Mouse (Mus musculus) midbrain, embryonic 10.5 days (tissue): ENCODE measurements around the gene Kcnn4. TPM values are rescaled to one million over a fixed set of nuclear protein-coding genes. Genes with fewer than 3 reads are reported as not detected.
A peak's percentile ranks its signal among the peaks of the same experiment; 100 is the strongest.

ENCODE experiments used
- DNase-seq: peaks from one replicate; pipeline ENCODE4 v3.0.0-alpha.2; 2017; ENCODE audit warnings: low spot score
- H3K27ac ChIP-seq: fragments of 300-500 bp; sonication (generic); replicated peaks from 2 replicates; pipeline ENCODE4 v1.5.1; 2016; ENCODE audit warnings: mild to moderate bottlenecking
- H3K27me3 ChIP-seq: fragments of 300-500 bp; sonication (generic); 2 replicates; pipeline ENCODE4 v1.6.1; 2016; ENCODE audit warnings: low read depth, mild to moderate bottlenecking; ENCODE audit not compliant: poor library complexity, severe bottlenecking
- H3K36me3 ChIP-seq: fragments of 300-500 bp; sonication (generic); 2 replicates; pipeline ENCODE4 v1.6.1; 2016; ENCODE audit warnings: mild to moderate bottlenecking, moderate library complexity
- H3K4me1 ChIP-seq: fragments of 300-500 bp; sonication (generic); 2 replicates; pipeline ENCODE4 v1.6.1; 2016
- H3K4me3 ChIP-seq: fragments of 300-500 bp; sonication (generic); 2 replicates; pipeline ENCODE4 v1.5.1; 2016; ENCODE audit warnings: mild to moderate bottlenecking, moderate library complexity
- H3K9me3 ChIP-seq: fragments of 300-500 bp; sonication (generic); replicated peaks from 2 replicates; pipeline ENCODE4 v1.6.1; 2016; ENCODE audit warnings: mild to moderate bottlenecking
- WGBS: fragments of 180-500 bp; shearing (Covaris S2); methylation state at CpG from one replicate; pipeline ENCODE4 v1.1.7; 2016; 5-methylcytosine and 5-hydroxymethylcytosine counted together
- microRNA-seq: library from miRNA; unstranded; fragments of <30 nt; microRNA quantifications from one replicate; pipeline ENCODE4, GENCODE M21; 2017
- polyA plus RNA-seq: library from polyadenylated mRNA; unstranded; fragments of >200 nt; fragmentation: Nextera tagmentation; extraction: Ambion mirVana; gene quantifications from 2 replicates; pipeline ENCODE4 v1.2.1, GENCODE M21; 2016

Gene Kcnn4
- polyA plus RNA-seq, 1 experiment from 2014 or later, result 4.0 TPM

DNA sequence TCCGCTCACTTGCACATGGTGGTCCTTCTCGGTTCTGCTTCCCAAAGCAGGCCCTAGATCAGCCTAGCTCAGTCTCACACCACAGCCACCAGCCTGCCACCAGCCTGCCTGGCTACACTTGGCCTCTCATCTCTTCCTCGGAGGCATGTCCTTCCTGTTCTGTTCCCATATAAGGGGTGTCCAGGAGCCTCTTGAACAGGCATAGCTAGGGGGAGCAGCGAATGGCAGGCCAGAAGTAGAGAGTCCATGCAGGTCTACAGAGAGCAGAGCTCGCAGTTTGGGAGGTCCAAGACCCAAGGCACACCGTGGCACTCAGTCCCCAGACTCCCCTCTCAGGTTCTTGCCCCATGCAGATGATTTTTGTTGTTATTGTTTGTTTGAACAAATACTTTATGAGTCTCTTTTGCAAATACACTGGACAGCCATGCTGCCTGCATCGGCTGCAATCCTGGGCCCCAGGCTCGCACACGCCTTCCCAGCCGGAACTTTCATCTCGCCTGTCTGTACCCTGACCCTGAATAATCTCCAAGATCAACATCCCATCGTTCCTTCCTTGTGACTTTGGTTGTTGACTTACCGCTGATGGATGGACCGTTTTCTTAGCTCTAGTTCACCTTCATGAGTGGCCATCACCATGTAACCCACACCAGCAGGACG lies 53.2 kb downstream of the Kcnn4 start:
- peak overlapping the region; percentile 83 for H3K27ac ChIP-seq
- peaks cover 37% of the 10 kb centered on the region for H3K36me3 ChIP-seq
- 93% methylated on average over 15 of the region's 15 CpGs for WGBS
- peaks cover 47% of the 10 kb centered on the region for H3K4me1 ChIP-seq
- no peaks in the 10 kb centered on the region for H3K27me3 ChIP-seq
- no peak for DNase-seq
- H3K9me3 ChIP-seq, result no peaks in the 10 kb centered on the region
- H3K4me3 ChIP-seq, result no peak overlapping the region

DNA sequence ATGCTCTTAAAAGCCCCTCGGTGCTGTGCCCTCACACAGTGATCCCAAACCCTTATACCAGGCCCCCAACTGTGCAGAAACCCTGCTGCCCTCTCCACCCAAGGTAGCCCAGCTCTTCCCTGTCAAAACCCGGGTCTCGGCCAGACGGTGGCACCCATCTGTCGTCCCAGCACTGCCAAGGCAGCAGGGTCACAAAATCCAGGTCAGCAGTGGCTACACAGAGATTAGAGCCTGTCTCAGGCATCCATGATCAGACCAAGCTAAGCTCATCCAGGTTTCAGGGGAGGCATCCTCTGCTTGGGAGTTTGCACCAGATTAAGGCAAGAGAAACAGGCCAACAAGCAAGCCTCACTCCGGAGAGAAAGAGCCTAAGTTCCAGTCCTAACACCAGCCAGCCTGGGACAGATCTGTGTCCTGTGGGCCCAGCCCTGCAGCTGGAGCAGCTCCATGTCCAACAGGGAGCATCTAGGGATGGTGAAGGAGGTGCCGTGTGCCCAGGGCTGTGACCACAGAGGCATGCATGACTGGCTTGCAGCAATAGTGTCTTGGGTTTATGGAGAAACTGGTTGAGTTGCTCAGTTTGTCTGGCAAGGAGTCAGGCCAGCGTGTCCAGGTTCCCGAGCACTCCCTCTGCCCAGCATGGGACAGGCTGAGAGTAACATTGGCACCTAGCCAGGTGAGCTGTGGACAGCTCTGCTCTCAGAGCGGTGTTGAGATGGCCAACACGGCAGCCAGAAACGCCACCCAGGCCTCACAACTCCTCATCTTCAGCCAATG lies 54.1 kb downstream of the Kcnn4 start:
- H3K27ac ChIP-seq, result no peak overlapping the region
- 86% methylated on average over 12 of the region's 12 CpGs for WGBS
- H3K27me3 ChIP-seq, result no peaks in the 10 kb centered on the region
- H3K4me3 ChIP-seq, result no peak overlapping the region
- peaks cover 39% of the 10 kb centered on the region for H3K4me1 ChIP-seq
- peaks cover 37% of the 10 kb centered on the region for H3K36me3 ChIP-seq
- H3K9me3 ChIP-seq, result no peaks in the 10 kb centered on the region
- DNase-seq, result no peak

DNA sequence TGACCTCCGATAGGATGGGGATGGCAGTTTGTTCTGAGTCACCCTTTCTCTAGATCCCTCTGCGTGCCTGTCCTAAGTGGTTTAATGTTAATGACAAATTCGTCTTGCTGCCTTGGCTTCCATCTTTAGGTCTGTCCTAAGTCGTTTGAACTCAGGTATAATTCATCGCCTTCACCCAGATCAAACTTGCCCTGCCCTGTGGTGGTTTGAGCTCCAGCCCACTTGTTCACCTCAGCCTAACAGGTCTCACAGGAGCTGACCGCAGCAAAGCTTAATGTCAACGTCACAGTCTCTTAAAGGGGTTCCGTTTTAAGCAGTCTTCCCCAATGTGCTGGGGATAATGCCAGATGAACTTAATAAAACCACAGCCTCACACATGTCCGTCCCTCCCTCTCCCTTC lies 55.9 kb downstream of the Kcnn4 start:
- 87% methylated on average over 9 of the region's 9 CpGs for WGBS
- Histone ChIP-seq H3K36me3 (peaks cover 26% of the 10 kb centered on the region), H3K9me3 (no peaks in the 10 kb centered on the region)

DNA sequence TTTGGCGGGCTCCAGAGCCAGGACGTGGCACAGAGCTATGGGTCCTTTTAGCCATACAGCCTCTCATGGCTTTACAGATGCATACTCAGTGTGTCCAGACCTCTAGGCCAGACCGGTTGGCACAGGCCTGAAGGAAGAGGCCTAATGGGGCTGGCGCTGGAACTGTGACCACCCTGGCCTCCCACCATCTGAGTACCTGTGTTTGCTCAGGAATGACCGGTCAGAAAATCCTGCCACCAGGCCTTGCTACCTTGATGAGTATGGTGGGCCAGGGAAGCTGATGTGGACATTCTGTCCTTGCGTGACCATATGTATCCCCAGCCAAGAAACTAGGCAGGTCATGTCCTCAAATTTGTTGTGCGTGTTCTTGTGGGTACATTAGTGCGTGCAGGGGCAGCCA lies 57.1 kb downstream of the Kcnn4 start:
- Histone ChIP-seq H3K27ac (no peak overlapping the region), H3K4me1 (peaks cover 11% of the 10 kb centered on the region)
- WGBS, result 95% methylated on average over 8 of the region's 8 CpGs

More for the DNA sequence above, 55.9 kb downstream of the Kcnn4 start:
- H3K4me3 ChIP-seq, result no peak overlapping the region
- H3K27me3 ChIP-seq, result no peaks in the 10 kb centered on the region
- peaks cover 22% of the 10 kb centered on the region for H3K4me1 ChIP-seq
- no peak for DNase-seq
- H3K27ac ChIP-seq, result no peak overlapping the region

DNA sequence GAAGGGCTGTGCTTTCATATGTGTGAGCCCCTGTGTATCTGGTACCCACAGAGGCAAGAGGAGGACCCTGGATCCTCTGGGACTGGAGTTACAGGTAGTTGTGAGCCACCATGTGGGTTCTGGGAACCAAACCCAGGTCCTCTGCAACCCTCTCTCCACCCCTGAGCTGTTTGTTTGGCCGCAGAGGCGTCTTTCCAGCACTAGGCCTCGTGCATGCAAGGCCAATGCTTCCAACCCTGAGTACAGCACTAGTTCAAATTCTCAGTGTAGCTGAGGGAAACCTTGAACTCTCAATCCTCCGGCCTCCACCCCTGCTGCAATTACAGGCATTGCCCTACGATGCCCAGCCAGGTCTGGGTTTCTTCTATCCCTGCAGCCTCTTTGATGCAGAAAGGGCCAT lies 58.7 kb downstream of the Kcnn4 start:
- Histone ChIP-seq H3K9me3 (peaks cover 15% of the 10 kb centered on the region), H3K4me1 (no peaks in the 10 kb centered on the region), H3K27ac (no peak overlapping the region), H3K36me3 (peaks cover 6% of the 10 kb centered on the region; the same call in 1 of the 2 replicates), H3K4me3 (no peak overlapping the region), H3K27me3 (peaks cover 19% of the 10 kb centered on the region)
- WGBS, result 80% methylated on average over 5 of the region's 5 CpGs
- no peak for DNase-seq

More for the DNA sequence above, 57.1 kb downstream of the Kcnn4 start:
- H3K9me3 ChIP-seq, result peaks cover 3% of the 10 kb centered on the region
- no peak for DNase-seq
- peaks cover 18% of the 10 kb centered on the region for H3K36me3 ChIP-seq
- H3K4me3 ChIP-seq, result no peak overlapping the region
- H3K27me3 ChIP-seq, result peaks cover 3% of the 10 kb centered on the region

DNA sequence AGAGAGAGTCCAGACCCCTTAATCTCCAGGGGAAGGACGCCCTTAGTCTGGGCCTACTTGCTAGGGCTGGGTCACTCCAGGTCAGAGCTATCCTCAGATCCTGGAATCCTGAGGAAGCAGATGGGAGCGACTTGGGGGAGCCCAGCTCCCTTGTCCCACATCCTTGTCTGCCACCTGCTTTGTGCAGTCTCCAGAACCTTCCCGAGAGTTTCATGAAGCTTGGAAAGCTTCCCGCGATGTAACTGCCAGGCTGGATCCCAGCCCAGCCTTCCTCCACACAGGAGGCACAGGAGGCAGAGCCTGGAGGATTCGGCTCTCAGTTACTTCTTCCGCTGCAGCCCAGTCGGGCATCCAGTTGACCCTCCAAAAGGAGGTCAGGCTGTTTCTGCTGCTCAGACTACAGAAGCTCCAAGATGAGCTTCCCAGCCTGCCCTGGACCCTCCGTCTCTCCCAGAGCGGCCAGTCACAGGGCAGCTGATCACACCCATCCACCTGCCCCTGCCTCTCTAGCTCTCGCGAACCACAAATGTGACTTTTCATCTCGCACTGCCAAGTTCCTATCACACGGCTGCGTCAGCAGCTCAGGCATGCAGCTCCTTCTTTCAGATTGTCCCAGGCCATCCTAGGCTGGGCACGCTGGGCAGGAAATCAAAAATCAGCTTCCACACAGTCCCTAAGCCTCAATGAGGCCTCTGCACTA lies 59.5 kb downstream of the Kcnn4 start:
- Histone ChIP-seq H3K36me3 (no peaks in the 10 kb centered on the region), H3K27me3 (peaks cover 19% of the 10 kb centered on the region), H3K4me3 (no peak overlapping the region), H3K27ac (peak overlapping the region; percentile 14; the same call in 1 of the 2 replicates), H3K9me3 (peaks cover 15% of the 10 kb centered on the region), H3K4me1 (no peaks in the 10 kb centered on the region)
- no peak for DNase-seq
- 77% methylated on average over 16 of the region's 16 CpGs for WGBS

DNA sequence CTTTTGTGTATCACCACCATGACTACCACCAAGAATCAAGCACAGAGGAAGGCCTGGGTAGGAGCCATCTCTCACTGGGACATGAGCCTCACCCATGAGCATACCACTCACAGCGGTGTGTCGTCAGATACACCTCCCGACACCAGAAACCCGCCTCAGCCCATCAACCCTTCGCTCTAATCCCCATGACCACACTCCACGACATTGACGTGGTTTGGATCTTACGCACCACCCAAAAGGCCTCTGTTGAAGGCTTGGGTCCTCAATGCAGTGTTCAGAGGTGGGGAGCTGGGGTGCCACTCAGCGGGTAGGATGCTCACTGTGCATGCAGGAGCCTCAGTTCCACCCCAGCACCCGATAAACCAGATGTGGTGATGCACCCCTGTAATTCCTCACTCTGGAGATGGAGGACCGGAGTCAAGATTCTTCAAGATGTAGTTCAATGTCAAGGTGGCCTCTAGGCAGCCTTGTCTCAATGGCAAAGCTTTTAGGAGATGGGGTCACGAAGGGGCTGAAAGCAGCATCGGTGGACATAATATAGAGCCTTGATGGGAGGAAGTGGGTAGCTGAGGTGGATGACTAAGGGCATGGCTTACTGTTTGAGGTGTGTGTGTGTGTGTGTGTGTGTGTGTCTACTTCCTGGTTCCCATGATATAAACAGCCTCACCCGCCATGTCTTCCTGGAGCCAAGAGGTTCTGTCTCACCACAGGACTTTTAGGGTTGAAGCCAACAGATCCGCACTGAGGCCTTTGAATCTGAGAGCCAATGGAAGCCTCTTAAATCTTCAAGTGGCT lies 60.7 kb downstream of the Kcnn4 start:
- WGBS, result 93% methylated on average over 15 of the region's 15 CpGs
- Histone ChIP-seq H3K9me3 (peaks cover 15% of the 10 kb centered on the region), H3K27ac (no peak overlapping the region), H3K4me1 (no peaks in the 10 kb centered on the region), H3K27me3 (peaks cover 19% of the 10 kb centered on the region), H3K36me3 (no peaks in the 10 kb centered on the region), H3K4me3 (no peak overlapping the region)
- DNase-seq, result no peak

DNA sequence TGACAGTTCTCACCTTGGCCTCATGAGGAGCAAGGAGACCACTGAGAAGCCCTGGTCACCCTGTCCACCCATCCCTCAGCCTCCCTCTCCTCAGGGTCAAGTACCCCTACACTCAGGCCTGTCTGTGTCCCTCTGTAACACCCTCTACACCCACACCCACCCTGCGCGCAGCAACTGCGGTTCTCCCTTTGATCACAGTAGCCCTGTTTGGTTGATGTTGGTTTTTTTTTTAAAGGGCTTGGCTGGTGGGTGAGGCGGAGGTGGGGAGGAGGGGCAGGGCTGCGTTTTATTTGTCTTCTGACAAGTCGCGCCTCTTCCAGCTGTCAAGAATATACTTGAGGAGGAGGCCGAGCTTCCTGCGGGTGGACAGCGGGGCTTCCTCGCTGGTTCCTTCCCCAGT lies 61.6 kb downstream of the Kcnn4 start:
- no peak for DNase-seq
- WGBS, result 72% methylated on average over 11 of the region's 11 CpGs

DNA sequence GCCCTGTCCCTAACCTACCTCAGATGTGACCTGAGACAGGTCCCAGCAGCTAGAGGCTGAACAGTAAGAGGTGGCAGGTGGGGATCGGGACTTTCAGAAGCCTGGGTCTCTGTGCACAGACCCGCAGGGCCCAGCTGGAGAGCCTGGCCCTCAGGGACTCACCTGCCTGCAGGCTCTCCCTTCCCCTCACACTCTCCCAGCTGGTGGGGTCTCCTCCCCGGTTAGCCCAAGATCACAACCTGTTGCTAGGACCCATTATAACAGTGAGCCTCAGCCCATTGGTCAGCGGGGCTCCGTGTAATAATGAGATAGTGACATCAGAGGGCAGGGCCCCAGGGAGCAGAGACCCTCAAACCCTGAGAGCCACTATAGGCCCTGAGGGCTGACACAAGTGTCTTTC lies 65.2 kb downstream of the Kcnn4 start:
- DNase-seq, result no peak
- Histone ChIP-seq H3K4me3 (no peak overlapping the region), H3K36me3 (no peaks in the 10 kb centered on the region), H3K27ac (no peak overlapping the region), H3K9me3 (peaks cover 15% of the 10 kb centered on the region), H3K27me3 (peaks cover 19% of the 10 kb centered on the region), H3K4me1 (no peaks in the 10 kb centered on the region)
- WGBS, result 81% methylated on average over 5 of the region's 5 CpGs

More for the DNA sequence above, 61.6 kb downstream of the Kcnn4 start:
- H3K4me3 ChIP-seq, result no peak overlapping the region
- no peaks in the 10 kb centered on the region for H3K36me3 ChIP-seq
- H3K9me3 ChIP-seq, result peaks cover 15% of the 10 kb centered on the region
- no peak overlapping the region for H3K27ac ChIP-seq
- peaks cover 19% of the 10 kb centered on the region for H3K27me3 ChIP-seq
- no peaks in the 10 kb centered on the region for H3K4me1 ChIP-seq

Small RNAs within 50 kb of the gene (microRNA-seq; reads per million reads assigned to microRNA genes)
- gene Gm27592, result not detected

Other genes starting within 250 kb of the Kcnn4 start
- 14.0 and 14.9 TPM in 2 replicates for gene Zfp235, start 236.1 kb upstream of the Kcnn4 start, polyA plus RNA-seq
- 5.2 and 5.4 TPM in 2 replicates for gene Zfp114, start 195.2 kb upstream of the Kcnn4 start, polyA plus RNA-seq
- 10.7 and 10.9 TPM in 2 replicates for gene Zfp111, start 158.8 kb upstream of the Kcnn4 start, polyA plus RNA-seq
- gene Zfp109, start 132.7 kb upstream of the Kcnn4 start, polyA plus RNA-seq, result 5.1 and 5.7 TPM in 2 replicates
- 2.1 and 2.7 TPM in 2 replicates for gene Zfp108, start 115.5 kb upstream of the Kcnn4 start, polyA plus RNA-seq
- 6.2 and 7.4 TPM in 2 replicates for gene Zfp93, start 99.8 kb upstream of the Kcnn4 start, polyA plus RNA-seq
- 36.7 and 41.4 TPM in 2 replicates for gene Zfp61, start 69.0 kb upstream of the Kcnn4 start, polyA plus RNA-seq
- gene Zfp94, start 53.6 kb upstream of the Kcnn4 start, polyA plus RNA-seq, result 13.7 and 15.5 TPM in 2 replicates
- gene Tescl, start 36.3 kb upstream of the Kcnn4 start, polyA plus RNA-seq, result 0.14 and 0.26 TPM in 2 replicates
- gene Lypd5, start 21.1 kb upstream of the Kcnn4 start, polyA plus RNA-seq, result not detected in 2 replicates
- 29.0 and 34.1 TPM in 2 replicates for gene Smg9, start 29.4 kb downstream of the Kcnn4 start, polyA plus RNA-seq
- not detected in 2 replicates for gene Irgc1, start 82.0 kb downstream of the Kcnn4 start, polyA plus RNA-seq
- 0.68 and 1.0 TPM in 2 replicates for gene Plaur, start 92.2 kb downstream of the Kcnn4 start, polyA plus RNA-seq
- 10.0 and 18.3 TPM in 2 replicates for gene Cadm4, start 111.8 kb downstream of the Kcnn4 start, polyA plus RNA-seq
- 116 and 127 TPM in 2 replicates for gene Zfp428, start 136.7 kb downstream of the Kcnn4 start, polyA plus RNA-seq
- gene AC161166.1, start 142.2 kb downstream of the Kcnn4 start, polyA plus RNA-seq, result 0.64 and 0.99 TPM in 2 replicates
- gene Irgq, start 160.4 kb downstream of the Kcnn4 start, polyA plus RNA-seq, result 8.4 and 12.5 TPM in 2 replicates
- gene Pinlyp, start 175.9 kb downstream of the Kcnn4 start, polyA plus RNA-seq, result 0.14 TPM in 1 of 2 replicates, not detected in the other
- 149 and 160 TPM in 2 replicates for gene Xrcc1, start 176.0 kb downstream of the Kcnn4 start, polyA plus RNA-seq
- 22.8 and 24.1 TPM in 2 replicates for gene Ethe1, start 217.3 kb downstream of the Kcnn4 start, polyA plus RNA-seq
- 1.4 and 2.1 TPM in 2 replicates for gene Zfp575, start 217.4 kb downstream of the Kcnn4 start, polyA plus RNA-seq
- gene Phldb3, start 240.5 kb downstream of the Kcnn4 start, polyA plus RNA-seq, result 0.05 TPM in 1 of 2 replicates, not detected in the other